Mouse (Mus musculus) stomach, postnatal 0 days (tissue): Measurements from ENCODE around the gene Gpatch8. TPM values are rescaled to one million over a fixed set of nuclear protein-coding genes. Genes with fewer than 3 reads are reported as not detected.

Experiments
- ATAC-seq: fragments of 200-750 bp; cut with Nextera tagmentation; 2 replicates; pipeline ENCODE4 v1.8.0; 2017; ENCODE audit not compliant: low FRiP score, low TSS enrichment
- DNase-seq: peaks from one replicate; pipeline ENCODE4 v3.0.0-alpha.2; 2016; ENCODE audit warnings: low spot score
- H3K27ac ChIP-seq: fragments of 300-500 bp; sonication (generic); replicated peaks from 2 replicates; pipeline ENCODE4 v1.5.1; 2014; ENCODE audit warnings: mild to moderate bottlenecking, control low read depth
- H3K27me3 ChIP-seq: fragments of 300-500 bp; sonication (generic); 2 replicates; pipeline ENCODE4 v1.6.1; 2014; ENCODE audit warnings: low read length; ENCODE audit not compliant: control insufficient read depth, insufficient read depth
- H3K36me3 ChIP-seq: fragments of 300-500 bp; sonication (generic); 2 replicates; pipeline ENCODE4 v1.6.1; 2014; ENCODE audit warnings: low read length, mixed read lengths; ENCODE audit not compliant: control insufficient read depth, insufficient read depth
- H3K4me1 ChIP-seq: fragments of 300-500 bp; sonication (generic); replicated peaks from 2 replicates; pipeline ENCODE4 v1.6.1; 2014; ENCODE audit warnings: antibody characterized with exemption; ENCODE audit not compliant: control insufficient read depth, insufficient read depth
- H3K4me2 ChIP-seq: fragments of 300-500 bp; sonication (generic); replicated peaks from 2 replicates; pipeline ENCODE4 v1.6.1; 2014; ENCODE audit warnings: low read depth, mild to moderate bottlenecking, control low read depth, moderate library complexity
- H3K4me3 ChIP-seq: fragments of 300-500 bp; sonication (generic); 2 replicates; pipeline ENCODE4 v1.5.1; 2014; ENCODE audit warnings: low read depth, low read length, control low read depth
- H3K9ac ChIP-seq: fragments of 300-500 bp; sonication (generic); 2 replicates; pipeline ENCODE4 v1.6.1; 2014; ENCODE audit warnings: mild to moderate bottlenecking, low read length, control low read depth, mixed read lengths
- H3K9me3 ChIP-seq: fragments of 300-500 bp; sonication (generic); 2 replicates; pipeline ENCODE4 v1.6.1; 2016; ENCODE audit warnings: low read length; ENCODE audit not compliant: control insufficient read depth
- CTCF ChIP-seq: IDR thresholded peaks from 2 replicates; pipeline ENCODE4 v1.5.1; 2016; ENCODE audit warnings: antibody characterized with exemption, low read depth, mild to moderate bottlenecking, moderate library complexity
- EP300 ChIP-seq: optimal IDR thresholded peaks from 2 replicates; pipeline ENCODE3; 2016; ENCODE audit warnings: antibody characterized with exemption
- WGBS: fragments of 180-500 bp; shearing (Covaris S2); extraction: QIAGEN DNeasy Blood & Tissue Kit; methylation state at CpG from one replicate; pipeline ENCODE4 v1.1.7; 2014; 5-methylcytosine and 5-hydroxymethylcytosine counted together
- polyA plus RNA-seq: library from polyadenylated mRNA; unstranded; fragments of >200 nt; fragmentation: Nextera tagmentation; extraction: Ambion mirVana; gene quantifications from 2 replicates; pipeline ENCODE4 v1.2.1, GENCODE M21; 2015

The Gpatch8 gene
- polyA plus RNA-seq, 1 experiment from 2014 or later = 16.8 TPM

DNA sequence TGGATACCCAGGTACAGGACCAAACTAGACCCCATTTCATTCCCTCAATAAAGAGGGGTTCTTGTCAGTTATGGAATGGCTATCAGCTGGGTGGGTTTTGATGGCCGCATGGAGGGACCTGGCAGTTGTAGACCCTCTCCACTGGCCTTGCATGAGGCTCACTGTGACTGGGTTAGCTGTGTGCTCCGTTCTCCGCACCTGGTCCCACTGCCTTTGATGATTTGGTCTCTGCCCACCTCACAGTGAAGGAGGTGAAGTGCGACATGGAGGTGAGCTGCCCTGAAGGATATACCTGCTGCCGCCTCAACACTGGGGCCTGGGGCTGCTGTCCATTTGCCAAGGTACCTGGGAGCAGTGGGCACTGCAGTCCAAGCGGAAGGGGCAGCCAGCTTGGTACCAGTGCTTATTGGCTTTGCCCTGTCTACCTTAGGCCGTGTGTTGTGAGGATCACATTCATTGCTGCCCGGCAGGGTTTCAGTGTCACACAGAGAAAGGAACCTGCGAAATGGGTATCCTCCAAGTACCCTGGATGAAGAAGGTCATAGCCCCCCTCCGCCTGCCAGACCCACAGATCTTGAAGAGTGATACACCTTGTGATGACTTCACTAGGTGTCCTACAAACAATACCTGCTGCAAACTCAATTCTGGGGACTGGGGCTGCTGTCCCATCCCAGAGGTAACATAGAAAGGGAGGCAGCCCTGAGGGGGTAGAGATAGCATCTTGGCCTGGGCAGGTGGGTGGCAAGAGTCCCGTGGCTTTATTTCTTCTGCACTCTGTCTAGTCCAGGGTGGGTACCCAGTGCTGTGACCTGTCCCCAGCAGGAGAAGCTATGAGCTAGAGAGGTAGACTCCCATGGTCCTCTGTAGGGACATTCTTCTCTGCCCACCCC, 121.1 kb downstream of the Gpatch8 start:
- no peak for ATAC-seq
- TF ChIP-seq EP300 = no peak
- TF ChIP-seq CTCF = no peak
- peaks cover 17% of the 10 kb centered on the region; the same call in 1 of the 2 replicates for H3K36me3 ChIP-seq
- H3K27ac ChIP-seq = no peak overlapping the region
- H3K4me1 ChIP-seq = peaks cover 9% of the 10 kb centered on the region
- H3K4me2 ChIP-seq = no peak overlapping the region
- no peaks in the 10 kb centered on the region for H3K27me3 ChIP-seq
- no peak overlapping the region for H3K4me3 ChIP-seq
- WGBS = 87% methylated on average over 11 of the region's 11 CpGs
- H3K9ac ChIP-seq = no peak overlapping the region
- no peaks in the 10 kb centered on the region for H3K9me3 ChIP-seq
- DNase-seq = no peak

DNA sequence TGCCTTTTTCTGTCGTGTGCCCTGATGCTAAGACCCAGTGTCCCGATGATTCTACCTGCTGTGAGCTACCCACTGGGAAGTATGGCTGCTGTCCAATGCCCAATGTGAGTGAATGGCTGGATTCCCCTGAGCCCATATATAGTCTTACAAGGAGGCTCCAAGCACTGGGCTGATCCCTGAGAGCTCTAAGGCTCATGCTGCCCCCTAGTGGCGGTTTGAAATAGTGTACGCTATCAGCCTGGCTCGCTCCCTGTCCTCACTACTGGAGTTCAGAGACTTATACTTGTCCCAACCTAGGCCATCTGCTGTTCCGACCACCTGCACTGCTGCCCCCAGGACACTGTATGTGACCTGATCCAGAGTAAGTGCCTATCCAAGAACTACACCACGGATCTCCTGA, 121.8 kb downstream of the Gpatch8 start:
- TF ChIP-seq EP300 (no peak), CTCF (peak; percentile 96)
- Histone ChIP-seq H3K4me2 (no peak overlapping the region), H3K4me1 (peaks cover 9% of the 10 kb centered on the region), H3K36me3 (peaks cover 15% of the 10 kb centered on the region; the same call in 1 of the 2 replicates), H3K27ac (no peak overlapping the region), H3K4me3 (no peak overlapping the region), H3K9ac (no peak overlapping the region), H3K9me3 (no peaks in the 10 kb centered on the region), H3K27me3 (no peaks in the 10 kb centered on the region)
- peak; percentile 90 for DNase-seq
- peak; percentile 45 for ATAC-seq
- 6% methylated on average over 7 of the region's 7 CpGs for WGBS

- WGBS = 84% methylated on average over 7 of the region's 7 CpGs
- H3K9me3 ChIP-seq = no peaks in the 10 kb centered on the region
- H3K27ac ChIP-seq = 0 out of 2 replicates have a peak overlapping the region, but pooled peaks have one; percentile 56
Measured at GRCm38 (mm10) chr11:102433866-102434265, 122.3 kb downstream of the Gpatch8 start.

GRCm38 (mm10) chr11:102432896-102433295, 123.3 kb downstream of the Gpatch8 start:
- no peak for DNase-seq
- Histone ChIP-seq H3K4me2 (peak overlapping the region; percentile 25; the same call in 1 of the 2 replicates), H3K27me3 (no peaks in the 10 kb centered on the region), H3K9ac (no peak overlapping the region), H3K4me1 (peaks cover 6% of the 10 kb centered on the region), H3K9me3 (no peaks in the 10 kb centered on the region), H3K4me3 (no peak overlapping the region), H3K27ac (no peak overlapping the region), H3K36me3 (peaks cover 15% of the 10 kb centered on the region; the same call in 1 of the 2 replicates)
- ATAC-seq = no peak
- WGBS = 88% methylated on average over 6 of the region's 6 CpGs
- no peak for TF ChIP-seq CTCF
- TF ChIP-seq EP300 = no peak

More at GRCm38 (mm10) chr11:102433866-102434265, 122.3 kb downstream of the Gpatch8 start:
- no peak overlapping the region for H3K9ac ChIP-seq
- DNase-seq (no peak), ATAC-seq (no peak)
- no peak overlapping the region for H3K4me2 ChIP-seq
- no peak overlapping the region for H3K4me3 ChIP-seq
- peaks cover 9% of the 10 kb centered on the region for H3K4me1 ChIP-seq
- TF ChIP-seq CTCF (no peak), EP300 (no peak)
- peaks cover 15% of the 10 kb centered on the region; the same call in 1 of the 2 replicates for H3K36me3 ChIP-seq
- no peaks in the 10 kb centered on the region for H3K27me3 ChIP-seq

GRCm38 (mm10) chr11:102432115-102432843, 123.9 kb downstream of the Gpatch8 start:
- Histone ChIP-seq H3K27ac (no peak overlapping the region), H3K36me3 (peaks cover 15% of the 10 kb centered on the region; the same call in 1 of the 2 replicates), H3K4me3 (peak overlapping the region; percentile 10; the same call in 1 of the 2 replicates), H3K9me3 (no peaks in the 10 kb centered on the region), H3K4me2 (peak overlapping the region; percentile 25; the same call in 1 of the 2 replicates), H3K4me1 (peaks cover under 1% of the 10 kb centered on the region; the same call in 1 of the 2 replicates), H3K9ac (peak overlapping the region; percentile 18; the same call in 1 of the 2 replicates), H3K27me3 (no peaks in the 10 kb centered on the region)
- 60% methylated on average over 16 of the region's 16 CpGs for WGBS
- DNase-seq (no peak), ATAC-seq (no peak)
- TF ChIP-seq CTCF (no peak), EP300 (no peak)
